Mouse (Mus musculus) liver, postnatal 0 days (tissue): ENCODE data around the gene Osmr. TPM values are rescaled to one million over a fixed set of nuclear protein-coding genes. Genes with fewer than 3 reads are reported as not detected.
"Not testable (repeated sequence)": the region's sequence is repeated elsewhere in the genome, so short reads cannot be mapped to it uniquely, and the experiment has no call there.

Experiments
- ATAC-seq: fragments of 200-750 bp; cut with Nextera tagmentation; 2 replicates; pipeline ENCODE4 v1.8.0; 2017; ENCODE audit warnings: mild to moderate bottlenecking, moderate library complexity
- DNase-seq: peaks from one replicate; pipeline ENCODE4 v3.0.0-alpha.2; 2016
- H3K27ac ChIP-seq: fragments of 300-500 bp; sonication (generic); 2 replicates; pipeline ENCODE4 v1.5.1; 2014; ENCODE audit warnings: antibody characterized with exemption, moderate library complexity, mild to moderate bottlenecking, low read depth
- H3K27me3 ChIP-seq: fragments of 300-500 bp; sonication (generic); 2 replicates; pipeline ENCODE4 v1.6.1; 2014; ENCODE audit warnings: low read length, control low read depth, mixed read lengths; ENCODE audit not compliant: insufficient read depth
- H3K36me3 ChIP-seq: fragments of 300-500 bp; sonication (generic); replicated peaks from 2 replicates; pipeline ENCODE4 v1.6.1; 2014; ENCODE audit warnings: mild to moderate bottlenecking, control low read depth, low read length, moderate library complexity, mixed read lengths; ENCODE audit not compliant: insufficient read depth
- H3K4me1 ChIP-seq: fragments of 300-500 bp; sonication (generic); 2 replicates; pipeline ENCODE4 v1.6.1; 2014; ENCODE audit warnings: antibody characterized with exemption, mild to moderate bottlenecking, control low read depth; ENCODE audit not compliant: insufficient read depth
- H3K4me2 ChIP-seq: fragments of 300-500 bp; sonication (generic); 2 replicates; pipeline ENCODE4 v1.6.1; 2014; ENCODE audit warnings: low read depth, mild to moderate bottlenecking, low read length, moderate library complexity, mixed read lengths
- H3K4me3 ChIP-seq: fragments of 300-500 bp; sonication (generic); 2 replicates; pipeline ENCODE4 v1.5.1; 2014; ENCODE audit warnings: low read depth, low read length
- H3K9ac ChIP-seq: fragments of 300-500 bp; sonication (generic); replicated peaks from 2 replicates; pipeline ENCODE4 v1.6.1; 2014; ENCODE audit warnings: mild to moderate bottlenecking, moderate library complexity
- H3K9me3 ChIP-seq: fragments of 300-500 bp; sonication (generic); 2 replicates; pipeline ENCODE4 v1.6.1; 2016; ENCODE audit warnings: mild to moderate bottlenecking, control low read depth, low read length, mixed read lengths
- CTCF ChIP-seq: sonication (generic); IDR thresholded peaks from 2 replicates; pipeline ENCODE4 v1.5.1; 2016; ENCODE audit warnings: antibody characterized with exemption, low read depth
- EP300 ChIP-seq: IDR thresholded peaks from 2 replicates; pipeline ENCODE4 v1.6.1; 2016; ENCODE audit warnings: antibody characterized with exemption, low read depth, mild to moderate bottlenecking
- WGBS: fragments of 180-500 bp; shearing (Covaris S2); extraction: QIAGEN DNeasy Blood & Tissue Kit; methylation state at CpG from one replicate; pipeline ENCODE4 v1.1.7; 2014; ENCODE audit not compliant: insufficient replicate concordance; 5-methylcytosine and 5-hydroxymethylcytosine counted together
- polyA plus RNA-seq: library from polyadenylated mRNA; unstranded; fragments of >200 nt; fragmentation: Nextera tagmentation; extraction: Ambion mirVana; gene quantifications from 2 replicates; pipeline ENCODE4 v1.2.1, GENCODE M21; 2015

Gene Osmr
- polyA plus RNA-seq, 1 experiment from 2014 or later: 0.88 TPM

DNA sequence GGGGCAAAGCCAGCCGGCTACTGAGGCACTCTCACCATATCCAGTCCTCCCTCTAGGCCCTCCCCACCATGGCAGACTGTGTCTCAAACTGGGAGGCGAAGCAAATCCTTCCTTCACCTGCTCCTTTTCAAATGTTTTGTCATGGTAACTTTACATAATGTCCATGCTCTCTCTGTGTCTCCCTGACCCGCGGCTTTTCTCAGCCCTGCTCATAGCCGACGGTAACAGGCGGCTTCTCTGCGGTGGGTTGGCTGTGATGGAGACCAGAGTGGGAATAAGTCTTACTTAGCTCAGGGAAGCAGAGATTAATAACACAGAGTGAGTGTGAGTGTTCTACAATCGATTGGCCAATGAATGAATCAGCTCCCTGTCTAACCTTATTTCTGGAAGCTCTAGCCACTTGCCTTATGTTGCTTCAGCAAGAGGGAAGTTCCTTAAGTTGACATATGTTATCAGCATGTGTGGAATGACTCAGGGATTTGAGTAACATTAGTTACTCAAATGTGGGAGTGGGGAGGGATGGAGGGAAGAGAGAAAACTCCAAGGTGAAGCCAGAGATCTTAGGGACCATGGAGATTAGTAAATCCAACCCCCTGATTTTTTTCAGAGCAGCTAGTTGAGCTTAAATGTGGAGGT lies 17.4 kb downstream of the Osmr start:
- no peak for TF ChIP-seq EP300
- no peak for TF ChIP-seq CTCF
- 77% methylated on average over 9 of the region's 9 CpGs for WGBS

DNA sequence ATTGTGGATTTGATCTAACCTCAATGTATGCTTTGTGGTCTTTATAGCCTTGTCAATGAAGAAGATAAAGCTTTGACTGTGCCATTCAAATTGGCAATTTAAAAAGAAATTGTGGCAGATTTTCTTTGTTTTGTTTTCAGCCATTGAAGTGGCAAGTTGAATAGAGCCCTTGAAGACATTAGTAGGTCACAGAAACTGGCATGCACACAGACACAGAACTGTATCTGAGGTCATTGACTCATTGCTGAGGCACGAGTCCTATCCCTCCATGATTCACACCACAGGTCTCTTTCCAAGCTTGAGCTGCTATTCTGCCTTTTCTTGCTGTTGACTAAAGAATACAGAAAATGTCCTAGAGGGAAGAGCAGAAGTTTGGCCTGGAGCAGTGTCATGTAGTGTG lies 24.9 kb downstream of the Osmr start:
- WGBS: 54% methylated on average over 1 of the region's 1 CpGs
- Histone ChIP-seq H3K27me3 (no peaks in the 10 kb centered on the region), H3K9me3 (no peaks in the 10 kb centered on the region), H3K27ac (no peak overlapping the region), H3K4me3 (no peak overlapping the region), H3K9ac (no peak overlapping the region), H3K36me3 (no peaks in the 10 kb centered on the region), H3K4me1 (no peaks in the 10 kb centered on the region), H3K4me2 (no peak overlapping the region)
- DNase-seq (no peak), ATAC-seq (no peak)
- TF ChIP-seq CTCF (no peak), EP300 (no peak)

More for the DNA sequence above, 17.4 kb downstream of the Osmr start:
- Histone ChIP-seq H3K36me3 (no peaks in the 10 kb centered on the region), H3K27me3 (no peaks in the 10 kb centered on the region), H3K27ac (no peak overlapping the region), H3K4me2 (no peak overlapping the region), H3K9me3 (no peaks in the 10 kb centered on the region), H3K9ac (no peak overlapping the region), H3K4me3 (no peak overlapping the region), H3K4me1 (no peaks in the 10 kb centered on the region; the same call in 1 of the 2 replicates)
- DNase-seq: no peak
- ATAC-seq: no peak

DNA sequence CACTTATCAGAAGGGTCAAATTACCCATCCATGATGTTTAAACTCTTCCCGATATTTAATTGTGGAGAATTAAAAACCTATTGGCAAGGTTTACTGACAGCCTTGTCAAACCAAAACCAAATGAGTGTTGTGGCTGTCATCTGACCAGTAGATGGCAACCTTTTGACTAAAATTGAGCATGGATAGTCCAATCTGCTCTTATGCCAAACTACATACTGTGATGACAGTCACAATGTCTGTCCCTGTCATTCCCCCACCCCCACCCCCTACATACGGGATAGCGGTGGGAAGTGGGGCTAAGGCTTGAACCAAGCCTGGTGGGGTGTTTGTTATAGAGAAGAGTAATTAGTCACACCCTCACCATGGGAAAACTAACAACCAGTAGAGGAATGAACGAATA lies 34.6 kb downstream of the Osmr start:
- 47% methylated on average over 4 of the region's 4 CpGs for WGBS
- Histone ChIP-seq H3K9me3 (no peaks in the 10 kb centered on the region), H3K27ac (no peak overlapping the region), H3K9ac (no peak overlapping the region), H3K4me3 (no peak overlapping the region), H3K4me2 (no peak overlapping the region), H3K36me3 (no peaks in the 10 kb centered on the region), H3K4me1 (no peaks in the 10 kb centered on the region), H3K27me3 (no peaks in the 10 kb centered on the region)
- DNase-seq: no peak
- no peak for ATAC-seq
- TF ChIP-seq EP300 (no peak), CTCF (peak; percentile 64)

DNA sequence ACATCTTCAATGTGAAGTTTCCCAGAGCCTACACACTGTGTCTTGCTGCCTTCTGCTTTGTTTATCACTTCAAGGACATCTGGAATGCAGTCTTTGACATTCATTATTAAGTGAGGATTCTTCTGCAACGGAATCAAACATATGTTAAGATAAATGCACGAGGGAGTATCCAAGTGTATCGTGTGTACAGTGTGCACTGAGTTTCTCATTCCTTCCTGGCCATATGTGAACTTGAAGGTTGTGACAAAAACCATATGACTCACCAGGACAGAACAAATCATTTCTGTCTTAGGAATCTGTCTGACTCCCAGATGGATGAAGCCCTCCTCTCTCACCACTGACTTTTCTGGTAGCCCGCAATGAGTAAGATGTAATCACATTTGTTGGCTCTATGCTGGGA lies 59.0 kb downstream of the Osmr start:
- no peak overlapping the region for H3K9ac ChIP-seq
- no peaks in the 10 kb centered on the region for H3K4me1 ChIP-seq
- no peak overlapping the region for H3K4me2 ChIP-seq
- no peaks in the 10 kb centered on the region for H3K27me3 ChIP-seq
- ATAC-seq: no peak
- TF ChIP-seq CTCF (no peak), EP300 (no peak)
- H3K36me3 ChIP-seq: no peaks in the 10 kb centered on the region
- H3K4me3 ChIP-seq: no peak overlapping the region
- no peak for DNase-seq
- WGBS: 70% methylated on average over 4 of the region's 4 CpGs
- H3K9me3 ChIP-seq: no peaks in the 10 kb centered on the region
- no peak overlapping the region for H3K27ac ChIP-seq

DNA sequence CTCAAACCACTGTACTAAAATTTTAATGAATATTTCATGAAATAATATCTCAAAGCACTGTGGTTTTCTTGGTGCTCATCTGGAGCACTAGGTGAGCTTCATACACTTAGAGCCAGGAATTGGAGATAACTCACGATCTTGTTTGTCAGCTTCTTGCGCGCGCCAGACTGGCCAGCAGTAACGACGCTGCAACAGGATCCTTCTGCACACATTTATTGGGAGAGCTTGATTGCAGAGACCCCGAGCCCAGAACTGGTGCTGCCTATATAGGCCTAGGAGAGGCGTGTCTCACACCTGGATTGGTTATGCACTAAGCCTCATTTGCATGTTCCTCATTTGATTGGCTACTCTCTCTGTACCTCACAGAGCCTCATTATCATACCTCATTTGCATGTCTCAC lies 73.6 kb downstream of the Osmr start:
- WGBS: 96% methylated on average over 8 of the region's 8 CpGs
- peaks cover 30% of the 10 kb centered on the region for H3K36me3 ChIP-seq
- not testable (repeated sequence) for H3K9ac ChIP-seq, H3K4me1 ChIP-seq, H3K27ac ChIP-seq, H3K4me3 ChIP-seq, ATAC-seq, H3K27me3 ChIP-seq, H3K9me3 ChIP-seq, DNase-seq, H3K4me2 ChIP-seq

GRCm38 (mm10) chr15:6792846-6793245 lies 81.9 kb downstream of the Osmr start:
- Histone ChIP-seq H3K4me1 (no peaks in the 10 kb centered on the region), H3K4me2 (no peak overlapping the region), H3K36me3 (peaks cover 91% of the 10 kb centered on the region), H3K9me3 (no peaks in the 10 kb centered on the region), H3K9ac (no peak overlapping the region), H3K27ac (no peak overlapping the region), H3K4me3 (no peak overlapping the region), H3K27me3 (no peaks in the 10 kb centered on the region)
- ATAC-seq (no peak), DNase-seq (no peak)
- TF ChIP-seq EP300 (no peak), CTCF (no peak)
- WGBS: 84% methylated on average over 7 of the region's 7 CpGs

GRCm38 (mm10) chr15:6791648-6792047 lies 83.1 kb downstream of the Osmr start:
- no peak overlapping the region for H3K27ac ChIP-seq
- H3K36me3 ChIP-seq: peaks cover 89% of the 10 kb centered on the region
- H3K4me2 ChIP-seq: no peak overlapping the region
- H3K9ac ChIP-seq: no peak overlapping the region
- no peaks in the 10 kb centered on the region for H3K9me3 ChIP-seq
- WGBS: 79% methylated on average over 11 of the region's 11 CpGs
- no peak overlapping the region for H3K4me3 ChIP-seq
- TF ChIP-seq EP300 (no peak), CTCF (no peak)
- no peaks in the 10 kb centered on the region for H3K27me3 ChIP-seq
- ATAC-seq (no peak), DNase-seq (no peak)
- no peaks in the 10 kb centered on the region for H3K4me1 ChIP-seq
